In genomic region chr2:35838751-35839479, GRCm38 (mm10) we compare ENCODE assay signal across 19 mouse cellular contexts.
DNase-seq lines count a peak whose midpoint lies in the region; ATAC-seq and TF ChIP-seq lines count a peak whose summit lies in the region.
"Had no signal": no experiment of that assay in that cellular context is flagged by ENCODE, and none has a peak within 500 bp of the region (broad histone marks: within the 10 kb centered on the region; RNA-seq: fewer than 3 reads in every experiment).

No protein-coding gene starts in this region.

- no peak overlapping the region for H3K4me3 ChIP-seq in forebrain, postnatal 0 days (ENCODE audit: low read depth, low read length)
- no peak overlapping the region for H3K4me3 ChIP-seq in forebrain, embryonic 16.5 days (replicated peaks; ENCODE audit: low read length)
- H3K4me3 ChIP-seq: embryonic facial prominence, embryonic 13.5 days; forebrain, embryonic 13.5 days; gastrocnemius, adult 2 months; heart, embryonic 12.5 days; hindbrain, embryonic 12.5 days had no signal

- H3K9me3 ChIP-seq in forebrain, postnatal 0 days (ENCODE audit: low read length): no peaks in the 10 kb centered on the region
- peaks cover 3% of the 10 kb centered on the region for H3K9me3 ChIP-seq in forebrain, embryonic 16.5 days (ENCODE audit: control insufficient read depth, low read length)

- TF ChIP-seq CTCF in forebrain, postnatal 0 days (IDR thresholded peaks at IDR 0.05; ENCODE audit: low read depth): no peak

- WGBS in forebrain, postnatal 0 days: 60% methylated on average over 11 of the region's 11 CpGs
- 62% methylated on average over 11 of the region's 11 CpGs for WGBS in forebrain, embryonic 16.5 days

- no peaks in the 10 kb centered on the region for H3K27me3 ChIP-seq in forebrain, postnatal 0 days (ENCODE audit: insufficient read depth, low read length)
- no peaks in the 10 kb centered on the region for H3K27me3 ChIP-seq in forebrain, embryonic 16.5 days (replicated peaks; ENCODE audit: control insufficient read depth, insufficient read depth, low read length)
- H3K27me3 ChIP-seq: forebrain, embryonic 13.5 days; heart, embryonic 12.5 days; hindbrain, embryonic 12.5 days had no signal

- DNase-seq in forebrain, postnatal 0 days: no peak
- DNase-seq in thymus, postnatal 0 days (ENCODE audit: low spot score): peak; percentile 40
- no peak for DNase-seq in thymus, postnatal 10 days (ENCODE audit: low spot score in 2 of 2)
- peak; percentile 29 for DNase-seq in thymus, postnatal 14 days
- no peak for DNase-seq in layer of hippocampus, postnatal 10 days (ENCODE audit: low spot score in 2 of 2)
- DNase-seq in spleen, postnatal 4 days (ENCODE audit: low spot score in 2 of 2): no peak
- no peak for DNase-seq in cerebellum, postnatal 4 days (ENCODE audit: low spot score in 2 of 2)
- DNase-seq: adrenal gland, adult 2 months; adrenal gland, postnatal 25 days; cerebellum, adult 2 months; cerebellum, postnatal 14 days; gastrocnemius, adult 2 months; gastrocnemius, postnatal 25 days had no signal

- peak; percentile 40 for ATAC-seq in forebrain, postnatal 0 days
- no peak for ATAC-seq in forebrain, embryonic 16.5 days
- ATAC-seq: forebrain, embryonic 13.5 days; hindbrain, postnatal 0 days had no signal

- H3K27ac ChIP-seq in forebrain, postnatal 0 days (ENCODE audit: low read depth, low read length): no peak overlapping the region
- H3K27ac ChIP-seq in forebrain, embryonic 16.5 days (ENCODE audit: low read length): no peak overlapping the region; the same call in 1 of the 2 replicates
- H3K27ac ChIP-seq: embryonic facial prominence, embryonic 13.5 days; forebrain, embryonic 13.5 days; gastrocnemius, adult 2 months; hindbrain, embryonic 12.5 days; hindbrain, postnatal 0 days had no signal

- H3K4me2 ChIP-seq in forebrain, postnatal 0 days (ENCODE audit: low read depth): no peak overlapping the region
- H3K4me2 ChIP-seq in forebrain, embryonic 16.5 days (ENCODE audit: low read length): no peak overlapping the region
- H3K4me2 ChIP-seq: embryonic facial prominence, embryonic 13.5 days; forebrain, embryonic 13.5 days; heart, embryonic 12.5 days; hindbrain, embryonic 12.5 days had no signal

- H3K36me3 ChIP-seq in forebrain, postnatal 0 days (ENCODE audit: insufficient read depth): no peaks in the 10 kb centered on the region
- H3K36me3 ChIP-seq in forebrain, embryonic 16.5 days (ENCODE audit: control insufficient read depth, insufficient read depth): no peaks in the 10 kb centered on the region
- H3K36me3 ChIP-seq: embryonic facial prominence, embryonic 13.5 days; heart, embryonic 12.5 days; hindbrain, embryonic 12.5 days had no signal

- peaks cover 5% of the 10 kb centered on the region; the same call in 1 of the 2 replicates for H3K4me1 ChIP-seq in forebrain, postnatal 0 days (ENCODE audit: insufficient read depth)
- peaks cover 13% of the 10 kb centered on the region for H3K4me1 ChIP-seq in forebrain, embryonic 16.5 days (replicated peaks; ENCODE audit: control insufficient read depth, insufficient read depth, low read length)

- H3K9ac ChIP-seq in forebrain, postnatal 0 days: no peak overlapping the region
- no peak overlapping the region for H3K9ac ChIP-seq in forebrain, embryonic 16.5 days (replicated peaks; ENCODE audit: low read depth, low read length)
- H3K9ac ChIP-seq: embryonic facial prominence, embryonic 13.5 days; forebrain, embryonic 13.5 days; heart, embryonic 12.5 days; hindbrain, embryonic 12.5 days had no signal

Comparison
In these comparisons a context has a peak if more than half of its experiments do, and no peak if none do; other contexts are left out.
1. DNase-seq: peak in thymus, postnatal 0 days (single experiment) and thymus, postnatal 14 days (single experiment); none in forebrain, postnatal 0 days (single experiment), thymus, postnatal 10 days (0 of 2), layer of hippocampus, postnatal 10 days (0 of 2), spleen, postnatal 4 days (0 of 2) and cerebellum, postnatal 4 days (0 of 2).